In genomic region chr9:63791275-63791674, GRCm38 (mm10) we compare ENCODE assay signal across 10 mouse cellular contexts. TPM values are rescaled to one million over a fixed set of nuclear protein-coding genes. Genes with fewer than 3 reads are reported as not detected.
DNase-seq lines count a peak whose midpoint lies in the region; ATAC-seq and TF ChIP-seq lines count a peak whose summit lies in the region.
"Had no signal": no experiment of that assay in that cellular context is flagged by ENCODE, and none has a peak within 500 bp of the region (broad histone marks: within the 10 kb centered on the region; RNA-seq: fewer than 3 reads in every experiment).

No protein-coding gene starts in this region.

- ATAC-seq in stomach, embryonic 14.5 days (ENCODE audit: insufficient number of reproducible peaks, insufficient read depth, low FRiP score, low read depth), result no peak
- no peak for ATAC-seq in stomach, postnatal 0 days (ENCODE audit: low FRiP score, low TSS enrichment)
- peak; percentile 68 for ATAC-seq in kidney, embryonic 15.5 days (replicated peaks; ENCODE audit: low FRiP score)
- ATAC-seq in stomach, embryonic 15.5 days (ENCODE audit: insufficient read depth, low FRiP score, low read depth), result no peak
- no peak for ATAC-seq in cerebellum, adult (ENCODE audit: insufficient number of reproducible peaks, low FRiP score, low TSS enrichment)
- ATAC-seq: inflammation-experienced regulatory T-cells, adult 6 months had no signal

- no peaks in the 10 kb centered on the region for H3K9me3 ChIP-seq in stomach, embryonic 14.5 days (ENCODE audit: control insufficient read depth, low read depth, low read length)
- H3K9me3 ChIP-seq in stomach, postnatal 0 days (ENCODE audit: control insufficient read depth, low read length), result no peaks in the 10 kb centered on the region
- no peaks in the 10 kb centered on the region for H3K9me3 ChIP-seq in kidney, embryonic 15.5 days (replicated peaks)
- no peaks in the 10 kb centered on the region for H3K9me3 ChIP-seq in stomach, embryonic 15.5 days
- H3K9me3 ChIP-seq: embryonic facial prominence, embryonic 12.5 days had no signal

- H3K4me1 ChIP-seq in stomach, embryonic 14.5 days (ENCODE audit: control insufficient read depth, insufficient read depth, low read length), result peaks cover 32% of the 10 kb centered on the region
- peaks cover 6% of the 10 kb centered on the region; the same call in 1 of the 2 replicates for H3K4me1 ChIP-seq in stomach, postnatal 0 days (replicated peaks; ENCODE audit: control insufficient read depth, insufficient read depth)
- peaks cover 83% of the 10 kb centered on the region for H3K4me1 ChIP-seq in kidney, embryonic 15.5 days
- H3K4me1 ChIP-seq in stomach, embryonic 15.5 days, result peaks cover 35% of the 10 kb centered on the region

- H3K4me2 ChIP-seq in stomach, embryonic 14.5 days (replicated peaks; ENCODE audit: low read depth, low read length), result no peak overlapping the region
- no peak overlapping the region for H3K4me2 ChIP-seq in stomach, postnatal 0 days (replicated peaks; ENCODE audit: low read depth)
- 0 out of 2 replicates have a peak overlapping the region, but pooled peaks have one; percentile 15 for H3K4me2 ChIP-seq in kidney, embryonic 15.5 days
- H3K4me2 ChIP-seq in stomach, embryonic 15.5 days, result no peak overlapping the region
- H3K4me2 ChIP-seq: embryonic facial prominence, embryonic 12.5 days had no signal

- H3K27ac ChIP-seq in stomach, embryonic 14.5 days (ENCODE audit: low read length), result 0 out of 2 replicates have a peak overlapping the region, but pooled peaks have one; percentile 10
- H3K27ac ChIP-seq in stomach, postnatal 0 days (replicated peaks), result no peak overlapping the region
- H3K27ac ChIP-seq in kidney, embryonic 15.5 days, result peak overlapping the region; percentile 75
- peak overlapping the region; percentile 52 for H3K27ac ChIP-seq in stomach, embryonic 15.5 days
- H3K27ac ChIP-seq: embryonic facial prominence, embryonic 12.5 days had no signal

- no peak for TF ChIP-seq EP300 in stomach, postnatal 0 days (optimal IDR thresholded peaks at IDR 0.05)

- H3K36me3 ChIP-seq in stomach, embryonic 14.5 days (ENCODE audit: control insufficient read depth, insufficient read depth, low read length), result no peaks in the 10 kb centered on the region
- no peaks in the 10 kb centered on the region for H3K36me3 ChIP-seq in stomach, postnatal 0 days (ENCODE audit: control insufficient read depth, insufficient read depth, low read length)
- no peaks in the 10 kb centered on the region for H3K36me3 ChIP-seq in kidney, embryonic 15.5 days
- no peaks in the 10 kb centered on the region for H3K36me3 ChIP-seq in stomach, embryonic 15.5 days
- H3K36me3 ChIP-seq: embryonic facial prominence, embryonic 12.5 days had no signal

- DNase-seq in stomach, postnatal 0 days (ENCODE audit: low spot score), result no peak
- DNase-seq in heart, adult 8-10 months (ENCODE audit: low spot score), result peak; percentile 43
- DNase-seq in ovary, postnatal 36 days (ENCODE audit: low spot score), result no peak
- DNase-seq in spleen, postnatal 14 days (ENCODE audit: low spot score in 2 of 2), result no peak

- H3K9ac ChIP-seq in stomach, embryonic 14.5 days (replicated peaks; ENCODE audit: low read depth, low read length), result no peak overlapping the region
- no peak overlapping the region for H3K9ac ChIP-seq in stomach, postnatal 0 days (ENCODE audit: low read length)
- no peak overlapping the region for H3K9ac ChIP-seq in kidney, embryonic 15.5 days
- H3K9ac ChIP-seq in stomach, embryonic 15.5 days, result no peak overlapping the region
- H3K9ac ChIP-seq: embryonic facial prominence, embryonic 12.5 days had no signal

- TF ChIP-seq CTCF in stomach, postnatal 0 days (IDR thresholded peaks at IDR 0.05; ENCODE audit: low read depth), result no peak

- H3K27me3 ChIP-seq in stomach, embryonic 14.5 days (ENCODE audit: control insufficient read depth, insufficient read depth, low read length), result no peaks in the 10 kb centered on the region
- H3K27me3 ChIP-seq in stomach, postnatal 0 days (ENCODE audit: control insufficient read depth, insufficient read depth, low read length), result no peaks in the 10 kb centered on the region
- H3K27me3 ChIP-seq in kidney, embryonic 15.5 days, result no peaks in the 10 kb centered on the region
- no peaks in the 10 kb centered on the region for H3K27me3 ChIP-seq in stomach, embryonic 15.5 days (replicated peaks)
- H3K27me3 ChIP-seq: embryonic facial prominence, embryonic 12.5 days had no signal

- H3K4me3 ChIP-seq in stomach, embryonic 14.5 days (ENCODE audit: low read depth, low read length), result no peak overlapping the region
- H3K4me3 ChIP-seq in stomach, postnatal 0 days (ENCODE audit: low read depth, low read length), result no peak overlapping the region
- no peak overlapping the region for H3K4me3 ChIP-seq in kidney, embryonic 15.5 days (replicated peaks)
- H3K4me3 ChIP-seq in stomach, embryonic 15.5 days (replicated peaks), result no peak overlapping the region
- H3K4me3 ChIP-seq: embryonic facial prominence, embryonic 12.5 days had no signal

- whole genome bisulfite sequencing in stomach, embryonic 14.5 days, result 14% methylated on average over 6 of the region's 6 CpGs
- 20% methylated on average over 6 of the region's 6 CpGs for WGBS in stomach, postnatal 0 days
- 13% methylated on average over 6 of the region's 6 CpGs for WGBS in kidney, embryonic 15.5 days
- WGBS in stomach, embryonic 15.5 days, result 16% methylated on average over 6 of the region's 6 CpGs

RNA-seq across cellular contexts. Expression of gene Smad3, which starts 33.5 kb away (rescaled TPM):
- polyA plus RNA-seq in stomach, embryonic 14.5 days (2014; fragmentation: Nextera tagmentation; extraction: Ambion mirVana), result 16.5 and 17.3 TPM in 2 replicates
- polyA plus RNA-seq in stomach, postnatal 0 days (2015; fragmentation: Nextera tagmentation; extraction: Ambion mirVana), result 5.3 and 6.4 TPM in 2 replicates
- total RNA-seq in heart, adult 8-10 months (2022), result 10 to 100 TPM; 10.1 to 14.1 (median 12.5) TPM
- polyA plus RNA-seq in kidney, embryonic 15.5 days (2015; fragmentation: Nextera tagmentation; extraction: Ambion mirVana), result 25.0 and 26.5 TPM in 2 replicates
- 17.5 and 19.6 TPM in 2 replicates for polyA plus RNA-seq in stomach, embryonic 15.5 days (2015; fragmentation: Nextera tagmentation; extraction: Ambion mirVana)
